In the genomic region with DNA sequence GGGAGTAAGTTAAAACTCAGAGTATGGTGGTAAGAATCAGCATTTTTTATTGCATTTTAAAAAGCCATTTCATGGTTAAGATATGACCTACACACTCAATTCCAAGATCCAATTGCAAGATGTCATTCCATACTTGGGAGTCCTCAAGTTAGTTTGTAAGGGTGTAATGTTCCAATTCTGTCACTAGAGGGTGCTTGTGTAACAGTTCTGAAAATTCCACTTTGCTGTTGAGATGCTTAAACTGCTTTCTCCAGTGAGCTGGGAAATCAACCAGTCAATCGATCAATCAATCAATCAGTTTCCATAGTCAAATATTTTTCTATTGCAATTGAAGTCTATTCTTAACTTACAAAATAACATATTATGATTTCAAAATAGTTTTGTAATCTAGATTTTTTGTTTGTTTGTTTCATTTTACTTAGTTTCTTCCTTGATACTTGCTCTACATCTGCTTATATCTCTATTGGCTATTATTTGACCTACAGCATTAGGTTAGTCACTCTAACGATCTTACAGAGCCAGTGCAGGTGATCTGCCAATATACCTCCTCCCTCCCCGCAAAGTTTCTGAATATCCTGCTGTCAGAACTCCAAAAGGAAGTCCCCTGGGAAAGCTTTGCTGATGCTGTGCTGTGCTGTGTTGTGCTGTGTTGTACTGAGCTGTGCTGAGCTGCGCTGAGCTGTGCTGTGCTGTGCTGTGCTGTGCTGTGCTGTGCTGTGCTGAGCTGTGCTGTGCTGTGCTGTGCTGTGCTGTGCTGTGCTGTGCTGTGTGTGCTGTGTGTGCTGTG, we compare ENCODE assay signal across 8 mouse cellular contexts.
A peak's percentile ranks its signal among the peaks of the same experiment; 100 is the strongest.
DNase-seq lines count a peak whose midpoint lies in the region; ATAC-seq lines count a peak whose summit lies in the region.

No protein-coding gene starts in this region.

- no peak overlapping the region for H3K4me3 ChIP-seq in heart, embryonic 12.5 days
- no peak overlapping the region for H3K4me3 ChIP-seq in forebrain, embryonic 14.5 days (ENCODE audit: low read depth, low read length)
- no peak overlapping the region for H3K4me3 ChIP-seq in midbrain, embryonic 15.5 days

- H3K4me2 ChIP-seq in heart, embryonic 12.5 days: no peak overlapping the region
- H3K4me2 ChIP-seq in forebrain, embryonic 14.5 days (ENCODE audit: low read length): no peak overlapping the region
- H3K4me2 ChIP-seq in midbrain, embryonic 15.5 days: no peak overlapping the region

- ATAC-seq in heart, embryonic 12.5 days (ENCODE audit: insufficient number of reproducible peaks, low FRiP score): no peak
- peak; percentile 56 for ATAC-seq in forebrain, embryonic 14.5 days
- peak; percentile 19; the same call in 1 of the 2 replicates for ATAC-seq in midbrain, embryonic 15.5 days (replicated peaks)

- no peak overlapping the region for H3K9ac ChIP-seq in heart, embryonic 12.5 days
- H3K9ac ChIP-seq in forebrain, embryonic 14.5 days (ENCODE audit: low read length): no peak overlapping the region
- H3K9ac ChIP-seq in midbrain, embryonic 15.5 days: no peak overlapping the region

- peaks cover 20% of the 10 kb centered on the region for H3K4me1 ChIP-seq in heart, embryonic 12.5 days (replicated peaks)
- peaks cover 5% of the 10 kb centered on the region; the same call in 1 of the 2 replicates for H3K4me1 ChIP-seq in forebrain, embryonic 14.5 days (ENCODE audit: control insufficient read depth, insufficient read depth, low read length)
- H3K4me1 ChIP-seq in midbrain, embryonic 15.5 days: peaks cover 7% of the 10 kb centered on the region; the same call in 1 of the 2 replicates

- no peak overlapping the region for H3K27ac ChIP-seq in heart, embryonic 12.5 days (ENCODE audit: poor library complexity, severe bottlenecking)
- H3K27ac ChIP-seq in forebrain, embryonic 14.5 days (ENCODE audit: low read depth, low read length): no peak overlapping the region
- no peak overlapping the region for H3K27ac ChIP-seq in midbrain, embryonic 15.5 days

- no peaks in the 10 kb centered on the region for H3K9me3 ChIP-seq in heart, embryonic 12.5 days (replicated peaks)
- H3K9me3 ChIP-seq in forebrain, embryonic 14.5 days (replicated peaks; ENCODE audit: control insufficient read depth, low read length): no peaks in the 10 kb centered on the region
- H3K9me3 ChIP-seq in midbrain, embryonic 15.5 days: no peaks in the 10 kb centered on the region

- peaks cover 6% of the 10 kb centered on the region; the same call in 1 of the 2 replicates for H3K36me3 ChIP-seq in heart, embryonic 12.5 days
- no peaks in the 10 kb centered on the region for H3K36me3 ChIP-seq in forebrain, embryonic 14.5 days (ENCODE audit: control insufficient read depth, insufficient read depth, low read length)
- no peaks in the 10 kb centered on the region for H3K36me3 ChIP-seq in midbrain, embryonic 15.5 days (replicated peaks)

- 55% methylated on average over 4 of the region's 4 CpGs for WGBS in heart, embryonic 12.5 days
- 57% methylated on average over 4 of the region's 4 CpGs for WGBS in forebrain, embryonic 14.5 days
- 51% methylated on average over 4 of the region's 4 CpGs for WGBS in midbrain, embryonic 15.5 days

- H3K27me3 ChIP-seq in heart, embryonic 12.5 days (replicated peaks): no peaks in the 10 kb centered on the region
- H3K27me3 ChIP-seq in forebrain, embryonic 14.5 days (replicated peaks; ENCODE audit: control insufficient read depth, insufficient read depth, low read length): no peaks in the 10 kb centered on the region
- no peaks in the 10 kb centered on the region for H3K27me3 ChIP-seq in midbrain, embryonic 15.5 days (replicated peaks)

- intact Hi-C loops in heart, postnatal 10 days (cut with DNase I): loop anchor here (1.0 to 10.0 kb wide), 2 partner anchors 163 to 721 kb away; partner anchors contain the start of gene Slc35d1

- peak; percentile 63 to 64 for DNase-seq in heart, postnatal 10 days
- DNase-seq in 3T3-L1 (ENCODE audit: low read depth, low spot score) (peak; percentile 82), MEL-GATA-1-ER (ENCODE audit: extremely low read depth, low read depth) (peak; percentile 49)
- DNase-seq in forebrain, embryonic 14.5 days (ENCODE audit: low spot score): peak; percentile 87
- DNase-seq in gastrocnemius, postnatal 25 days: no peak
- no peak for DNase-seq in layer of hippocampus, postnatal 10 days (ENCODE audit: low spot score in 2 of 2)

Comparison
In these comparisons a context has a peak if more than half of its experiments do, and no peak if none do; other contexts are left out.
1. DNase-seq: peak in heart, postnatal 10 days (2 of 2), 3T3-L1 (single experiment), MEL-GATA-1-ER (single experiment) and forebrain, embryonic 14.5 days (single experiment); none in gastrocnemius, postnatal 25 days (single experiment) and layer of hippocampus, postnatal 10 days (0 of 2).